Mouse (Mus musculus): Measurements from ENCODE around the gene Trir. TPM values are rescaled to one million over a fixed set of nuclear protein-coding genes. Genes with fewer than 3 reads are reported as not detected.

Trir gene
- 83.5 and 105 TPM in 2 replicates for polyA plus RNA-seq (2012; rRNA removed)

DNA sequence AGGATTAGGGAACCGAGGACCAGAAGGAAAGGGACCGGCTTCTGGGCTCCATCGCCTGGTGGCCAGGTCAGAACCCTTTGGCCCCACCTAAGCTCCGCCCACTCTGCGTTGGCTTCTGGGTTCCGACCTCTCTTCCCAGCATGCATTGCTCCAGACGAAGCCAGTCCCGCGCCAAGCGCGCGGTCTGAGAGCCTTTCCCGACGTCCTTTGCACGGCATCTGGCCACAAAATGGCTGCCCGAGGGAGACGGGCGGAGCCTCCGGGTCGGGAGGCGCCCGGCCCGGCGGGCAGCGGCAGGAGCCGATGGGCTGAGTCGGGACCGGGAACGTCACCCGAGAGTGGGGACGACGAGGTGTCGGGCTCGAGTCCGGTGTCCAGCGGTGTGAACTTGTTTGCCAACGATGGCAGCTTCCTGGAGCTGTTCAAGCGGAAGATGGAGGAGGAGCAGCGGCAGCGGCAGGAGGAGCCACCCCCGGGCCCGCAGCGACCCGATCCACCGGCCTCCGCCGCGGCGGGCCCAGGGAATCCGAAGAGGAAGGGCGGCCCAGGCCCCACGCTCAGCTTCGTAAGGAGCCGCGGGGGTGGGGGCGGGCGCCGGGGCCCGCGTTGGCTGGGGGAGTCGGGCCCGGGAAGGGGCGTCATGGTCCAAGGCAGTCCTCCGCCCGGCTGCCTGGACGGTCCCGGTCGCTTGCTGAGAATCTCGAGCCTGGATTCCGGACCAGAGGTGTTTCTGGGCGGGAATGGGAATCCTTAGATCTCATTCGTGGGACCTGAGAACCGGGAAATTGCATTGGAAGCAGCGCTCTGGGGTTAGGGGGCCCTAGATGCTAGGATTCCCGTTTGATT lies at the start of gene Trir:
Trir (plus strand) TSS at position 154 of the 846 bp plus-strand sequence.

GRCm38 (mm10) chr8:84978248-84978940 lies 48.2 kb upstream of the Trir start, which contains the start of gene Junb:
TSS of gene Junb (minus strand) at chr8:84978718.

GRCm38 (mm10) chr8:84990349-84990748 lies 36.3 kb upstream of the Trir start, which contains the start of gene Hook2:
TSS of gene Hook2 (plus strand) at chr8:84990603.

DNA sequence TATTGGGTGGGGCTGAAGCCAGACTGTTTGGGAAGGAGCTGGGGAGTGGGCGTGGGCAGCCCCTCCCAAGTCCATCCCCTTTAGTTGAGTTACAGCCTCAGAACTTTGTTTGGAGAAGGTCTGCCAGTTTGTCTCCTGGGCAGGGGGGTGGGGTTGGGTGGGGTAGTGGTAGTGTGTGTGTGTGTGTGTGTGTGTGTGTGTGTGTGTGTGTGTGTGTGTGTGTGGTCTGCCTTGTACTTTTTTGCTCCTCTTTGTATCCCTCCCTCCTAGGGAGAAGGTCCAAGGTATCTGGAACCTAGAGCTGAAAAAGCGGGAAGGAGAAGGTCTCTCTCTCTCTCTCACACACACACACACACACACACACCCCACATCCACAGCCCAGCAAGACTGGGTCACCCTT lies 12.2 kb upstream of the Trir start, which contains the start of gene Best2:
Best2 (minus strand) TSS at position 101 of the 400 bp plus-strand sequence.

DNA sequence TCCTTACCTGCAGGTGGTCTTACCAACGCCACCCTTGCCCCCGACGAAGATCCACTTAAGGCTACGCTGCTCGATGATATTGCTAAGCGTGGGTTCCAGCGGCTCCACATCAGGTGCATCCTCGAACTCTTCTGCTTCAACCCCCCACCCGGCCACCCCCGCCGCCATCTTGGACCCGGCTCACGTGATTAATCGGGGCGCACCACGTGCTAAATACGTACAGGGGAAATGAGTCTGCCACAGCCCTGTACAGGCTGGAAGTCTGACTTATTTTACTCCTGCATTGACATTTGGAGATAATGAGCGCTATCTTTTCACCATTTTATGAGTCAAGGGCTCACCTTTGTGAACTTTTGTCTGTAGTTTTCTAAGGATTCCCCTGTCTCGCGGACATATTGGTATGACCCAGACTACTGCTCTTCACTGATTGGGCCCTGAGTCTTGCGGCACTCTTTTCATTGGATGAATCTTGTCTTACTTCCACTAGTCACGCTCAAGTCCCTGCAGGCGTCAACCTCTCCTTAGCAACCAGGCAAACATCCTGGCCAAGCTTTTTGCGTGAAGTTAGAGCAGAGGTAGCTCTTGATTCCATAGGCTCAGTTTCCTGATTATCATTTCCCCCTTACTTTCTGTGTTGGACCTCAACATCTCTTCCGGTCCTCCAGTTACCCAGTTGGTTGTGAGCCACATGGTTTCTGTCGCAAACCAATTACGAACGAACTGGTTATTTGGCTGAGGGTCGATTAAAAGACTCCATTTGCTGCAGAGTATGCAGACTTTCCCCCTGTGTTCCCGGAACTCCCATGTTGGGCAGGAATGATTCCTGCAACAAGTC lies 1.3 kb upstream of the Trir start, which contains the start of gene Asna1:
Asna1 (minus strand) TSS at position 184 of the 835 bp plus-strand sequence.

DNA sequence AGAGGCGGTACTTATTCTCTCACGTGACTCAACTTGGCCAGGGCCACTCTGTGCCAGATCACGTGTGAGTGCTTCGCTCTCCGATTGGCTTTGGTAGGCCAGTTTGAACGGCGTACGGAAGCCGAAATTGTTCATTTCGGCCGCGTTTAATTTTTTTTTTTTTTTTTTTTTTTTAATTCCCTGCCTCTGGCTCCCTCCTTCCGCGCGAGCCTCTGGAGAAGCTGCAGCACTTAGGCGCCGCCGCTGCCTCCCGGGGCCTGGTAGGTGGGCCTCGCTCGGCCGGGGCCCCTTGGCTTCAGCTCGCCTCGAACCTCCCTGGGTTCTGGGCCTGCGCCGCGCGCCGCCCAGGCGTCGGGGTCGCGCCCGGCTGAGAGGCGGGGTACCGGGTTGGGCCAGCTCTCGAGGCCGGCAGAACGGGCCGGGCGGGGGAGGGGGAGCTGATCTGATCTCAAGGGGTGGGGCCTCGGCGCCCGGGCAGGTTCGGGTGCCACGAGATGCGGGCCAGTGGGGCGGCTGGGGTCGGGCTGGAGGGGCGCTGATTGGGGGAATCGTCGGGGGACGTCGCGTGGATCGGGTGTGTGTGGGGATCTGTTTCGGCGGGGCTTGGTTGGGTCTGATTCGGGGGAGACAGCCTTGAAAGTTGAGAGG lies 10.2 kb downstream of the Trir start, which contains the start of gene Tnpo2:
Tnpo2 (plus strand) TSS at position 198 of the 648 bp plus-strand sequence.

GRCm38 (mm10) chr8:85059879-85060616 lies 33.4 kb downstream of the Trir start, which contains the start of gene Fbxw9:
TSS of gene Fbxw9 (plus strand) at chr8:85060055.

DNA sequence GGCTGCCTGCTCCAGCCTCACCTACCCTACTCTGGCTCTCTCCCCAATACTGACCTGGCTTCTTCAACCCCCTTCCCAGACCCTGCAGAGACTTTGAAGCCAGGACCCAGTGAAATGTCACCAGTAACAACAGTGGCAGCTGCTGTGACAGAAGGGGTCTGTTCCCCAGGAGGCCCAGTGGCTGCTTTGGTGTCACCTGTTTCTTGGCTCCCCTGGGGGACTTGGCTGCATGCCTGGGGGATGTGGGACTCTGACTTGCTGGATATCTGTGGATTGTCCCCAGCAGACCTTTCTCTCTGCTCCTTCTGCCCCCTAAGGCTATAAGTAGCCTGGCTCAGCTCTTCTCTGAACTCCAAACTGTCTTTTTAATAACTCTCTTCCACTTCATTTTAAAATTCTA lies 41.4 kb downstream of the Trir start, which contains the start of gene Gm5741:
Gm5741 (minus strand) TSS at position 1 of the 400 bp plus-strand sequence.

GRCm38 (mm10) chr8:85071514-85072281 lies 45.1 kb downstream of the Trir start, which contains the start of gene Dhps:
TSS of gene Dhps (plus strand) at chr8:85071757.

Other genes starting within 250 kb of the Trir start
- 1.3 and 1.7 TPM in 2 replicates for gene Nfix, start 226.5 kb upstream of the Trir start, polyA plus RNA-seq (2012; rRNA removed)
- 1.9 and 2.0 TPM in 2 replicates for gene Dand5, start 204.0 kb upstream of the Trir start, polyA plus RNA-seq (2012; rRNA removed)
- 25.2 and 27.4 TPM in 2 replicates for gene Gadd45gip1, start 195.3 kb upstream of the Trir start, polyA plus RNA-seq (2012; rRNA removed)
- 108 and 113 TPM in 2 replicates for gene Rad23a, start 186.2 kb upstream of the Trir start, polyA plus RNA-seq (2012; rRNA removed)
- gene Calr, start 179.9 kb upstream of the Trir start, polyA plus RNA-seq (2012; rRNA removed), result 389 and 417 TPM in 2 replicates
- gene Farsa, start 169.8 kb upstream of the Trir start, polyA plus RNA-seq (2012; rRNA removed), result 37.4 and 40.3 TPM in 2 replicates
- 11.5 and 11.9 TPM in 2 replicates for gene Syce2, start 154.7 kb upstream of the Trir start, polyA plus RNA-seq (2012; rRNA removed)
- 84.3 and 97.5 TPM in 2 replicates for gene Gcdh, start 132.9 kb upstream of the Trir start, polyA plus RNA-seq (2012; rRNA removed)
- 82.0 and 97.2 TPM in 2 replicates for gene Klf1, start 124.9 kb upstream of the Trir start, polyA plus RNA-seq (2012; rRNA removed)
- 12.9 and 13.0 TPM in 2 replicates for gene Dnase2a, start 118.3 kb upstream of the Trir start, polyA plus RNA-seq (2012; rRNA removed)
- 0.07 and 0.08 TPM in 2 replicates for gene Mast1, start 89.5 kb upstream of the Trir start, polyA plus RNA-seq (2012; rRNA removed)
- not detected in 2 replicates for gene Rtbdn, start 79.8 kb upstream of the Trir start, polyA plus RNA-seq (2012; rRNA removed)
- 0.58 TPM in 1 of 2 replicates, not detected in the other for gene Gm49661, start 57.4 kb upstream of the Trir start, polyA plus RNA-seq (2012; rRNA removed)
- 467 and 538 TPM in 2 replicates for gene Prdx2, start 57.2 kb upstream of the Trir start, polyA plus RNA-seq (2012; rRNA removed)
- gene Rnaseh2a, start 57.1 kb upstream of the Trir start, polyA plus RNA-seq (2012; rRNA removed), result 37.4 and 40.1 TPM in 2 replicates
- 11.6 and 18.6 TPM in 2 replicates for gene Junb, start 48.1 kb upstream of the Trir start, polyA plus RNA-seq (2012; rRNA removed)
- 10.3 and 12.2 TPM in 2 replicates for gene Hook2, start 36.2 kb upstream of the Trir start, polyA plus RNA-seq (2012; rRNA removed)
- not detected in 2 replicates for gene Best2, start 12.3 kb upstream of the Trir start, polyA plus RNA-seq (2012; rRNA removed)
- gene Asna1, start 1.5 kb upstream of the Trir start, polyA plus RNA-seq (2012; rRNA removed), result 63.3 and 64.0 TPM in 2 replicates
- gene Tnpo2, start 10.1 kb downstream of the Trir start, polyA plus RNA-seq (2012; rRNA removed), result 18.0 and 21.4 TPM in 2 replicates
- gene Fbxw9, start 33.2 kb downstream of the Trir start, polyA plus RNA-seq (2012; rRNA removed), result 11.8 and 12.7 TPM in 2 replicates
- gene Gm5741, start 41.2 kb downstream of the Trir start, polyA plus RNA-seq (2012; rRNA removed), result 0.26 TPM in 1 of 2 replicates, not detected in the other
- 17.8 and 18.4 TPM in 2 replicates for gene Dhps, start 44.9 kb downstream of the Trir start, polyA plus RNA-seq (2012; rRNA removed)
- gene Wdr83os, start 53.9 kb downstream of the Trir start, polyA plus RNA-seq (2012; rRNA removed), result 39.8 and 41.3 TPM in 2 replicates
- gene Wdr83, start 54.5 kb downstream of the Trir start, polyA plus RNA-seq (2012; rRNA removed), result 22.9 and 26.2 TPM in 2 replicates
- gene Man2b1, start 56.4 kb downstream of the Trir start, polyA plus RNA-seq (2012; rRNA removed), result 41.9 and 48.3 TPM in 2 replicates
- 4.4 and 5.3 TPM in 2 replicates for gene Zfp791, start 96.3 kb downstream of the Trir start, polyA plus RNA-seq (2012; rRNA removed)
- not detected in 2 replicates for gene Cks1brt, start 125.1 kb downstream of the Trir start, polyA plus RNA-seq (2012; rRNA removed)
- not detected in 2 replicates for gene Olfr371, start 199.2 kb downstream of the Trir start, polyA plus RNA-seq (2012; rRNA removed)

Measured in liver, embryonic 18 days (tissue).